Mouse (Mus musculus) midbrain, embryonic 13.5 days (tissue): ENCODE measurements around the gene D6Ertd527e. TPM values are rescaled to one million over a fixed set of nuclear protein-coding genes. Genes with fewer than 3 reads are reported as not detected.

Experiments used
- ATAC-seq: fragments of 200-750 bp; cut with Nextera tagmentation; 2 replicates; pipeline ENCODE4 v1.8.0; 2017; ENCODE audit warnings: mild to moderate bottlenecking, moderate TSS enrichment, moderate library complexity
- H3K27ac ChIP-seq: fragments of 300-500 bp; sonication (generic); 2 replicates; pipeline ENCODE4 v1.5.1; 2015; ENCODE audit warnings: inconsistent platforms, mild to moderate bottlenecking, moderate library complexity
- H3K27me3 ChIP-seq: fragments of 300-500 bp; sonication (generic); 2 replicates; pipeline ENCODE4 v1.6.1; 2015; ENCODE audit warnings: mild to moderate bottlenecking, inconsistent platforms
- H3K36me3 ChIP-seq: fragments of 300-500 bp; sonication (generic); 2 replicates; pipeline ENCODE4 v1.6.1; 2015; ENCODE audit warnings: mild to moderate bottlenecking, inconsistent platforms
- H3K4me1 ChIP-seq: fragments of 300-500 bp; sonication (generic); replicated peaks from 2 replicates; pipeline ENCODE4 v1.6.1; 2015; ENCODE audit warnings: inconsistent platforms
- H3K4me2 ChIP-seq: fragments of 300-500 bp; sonication (generic); replicated peaks from 2 replicates; pipeline ENCODE4 v1.6.1; 2015; ENCODE audit warnings: moderate library complexity, mild to moderate bottlenecking, inconsistent platforms
- H3K4me3 ChIP-seq: fragments of 300-500 bp; sonication (generic); replicated peaks from 2 replicates; pipeline ENCODE4 v1.5.1; 2015; ENCODE audit warnings: mild to moderate bottlenecking, inconsistent platforms
- H3K9ac ChIP-seq: fragments of 300-500 bp; sonication (generic); replicated peaks from 2 replicates; pipeline ENCODE4 v1.6.1; 2015; ENCODE audit warnings: mild to moderate bottlenecking, inconsistent platforms
- H3K9me3 ChIP-seq: fragments of 300-500 bp; sonication (generic); 2 replicates; pipeline ENCODE4 v1.6.1; 2016; ENCODE audit warnings: mild to moderate bottlenecking, inconsistent platforms
- WGBS: fragments of 180-500 bp; shearing (Covaris S2); methylation state at CpG from one replicate; pipeline ENCODE4 v1.1.7; 2015; 5-methylcytosine and 5-hydroxymethylcytosine counted together
- polyA plus RNA-seq: library from polyadenylated mRNA; unstranded; fragments of >200 nt; fragmentation: Nextera tagmentation; extraction: Ambion mirVana; gene quantifications from 2 replicates; pipeline ENCODE4 v1.2.1, GENCODE M21; 2015

D6Ertd527e gene
- polyA plus RNA-seq, 1 experiment from 2014 or later, result 0.16 TPM

DNA sequence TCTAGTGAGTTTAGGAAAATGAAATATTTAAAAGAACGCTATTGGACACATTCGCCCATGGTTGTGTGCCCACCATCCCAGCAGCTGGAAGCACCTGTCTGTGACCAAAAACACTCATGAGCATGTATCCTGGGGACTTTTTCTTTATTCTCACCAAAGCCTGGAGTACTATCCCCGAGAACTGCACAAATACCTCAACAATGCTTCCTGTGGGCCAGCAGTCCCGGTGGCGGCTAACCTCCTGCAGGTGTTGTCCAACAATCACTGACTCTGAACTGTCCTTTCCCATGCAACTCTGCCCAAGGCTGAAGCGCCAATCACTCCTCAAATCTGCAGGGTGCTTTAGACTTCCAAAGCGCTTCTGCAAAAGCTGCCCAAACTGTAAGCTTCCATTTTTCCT is 12.1 kb downstream of the D6Ertd527e start:
- Histone ChIP-seq H3K4me3 (no peak overlapping the region), H3K36me3 (no peaks in the 10 kb centered on the region), H3K4me1 (no peaks in the 10 kb centered on the region), H3K9ac (no peak overlapping the region), H3K27me3 (no peaks in the 10 kb centered on the region), H3K4me2 (no peak overlapping the region), H3K9me3 (no peaks in the 10 kb centered on the region), H3K27ac (no peak overlapping the region)
- WGBS, result 85% methylated on average over 7 of the region's 7 CpGs
- no peak for ATAC-seq

DNA sequence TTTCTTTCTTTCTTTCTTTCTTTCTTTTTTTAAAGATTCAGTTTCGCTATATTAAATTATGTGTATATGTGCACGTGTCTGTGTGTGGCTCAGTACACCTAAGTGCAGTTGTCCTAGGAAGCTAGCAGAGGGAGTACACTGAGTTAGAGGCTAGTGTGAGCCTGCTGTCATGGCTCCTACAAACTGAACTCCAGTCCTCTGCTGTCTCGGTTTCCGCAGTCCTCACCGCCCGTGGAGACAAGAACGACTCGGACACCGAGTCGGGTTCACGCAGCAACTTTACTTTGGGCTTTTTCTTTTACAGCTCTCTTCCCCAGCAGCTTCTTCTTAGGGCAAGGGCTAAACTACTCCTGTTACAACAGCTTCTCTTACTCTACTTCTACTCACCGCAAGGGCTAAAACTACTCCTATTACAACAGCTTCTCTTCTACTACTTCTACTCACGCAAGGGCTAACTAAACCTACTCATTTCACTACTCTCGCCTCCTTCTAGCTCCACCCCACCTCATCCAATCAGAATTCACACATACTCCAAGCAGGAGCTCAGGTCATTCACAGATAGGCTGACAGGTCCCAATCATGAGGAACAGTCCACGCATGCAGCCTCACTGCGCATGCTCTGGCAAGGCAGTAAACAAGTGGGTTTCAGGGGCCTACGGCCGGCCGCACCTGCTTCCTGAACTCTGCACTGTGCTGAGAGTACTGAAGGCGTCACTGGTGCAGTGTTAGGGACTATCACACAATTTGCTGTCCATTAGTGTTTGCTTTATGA is 14.7 kb downstream of the D6Ertd527e start:
- Histone ChIP-seq H3K4me2 (no peak overlapping the region), H3K27ac (no peak overlapping the region), H3K4me1 (no peaks in the 10 kb centered on the region), H3K36me3 (no peaks in the 10 kb centered on the region), H3K9me3 (no peaks in the 10 kb centered on the region), H3K4me3 (no peak overlapping the region), H3K27me3 (no peaks in the 10 kb centered on the region), H3K9ac (no peak overlapping the region)
- ATAC-seq, result no peak
- 94% methylated on average over 20 of the region's 20 CpGs for WGBS

DNA sequence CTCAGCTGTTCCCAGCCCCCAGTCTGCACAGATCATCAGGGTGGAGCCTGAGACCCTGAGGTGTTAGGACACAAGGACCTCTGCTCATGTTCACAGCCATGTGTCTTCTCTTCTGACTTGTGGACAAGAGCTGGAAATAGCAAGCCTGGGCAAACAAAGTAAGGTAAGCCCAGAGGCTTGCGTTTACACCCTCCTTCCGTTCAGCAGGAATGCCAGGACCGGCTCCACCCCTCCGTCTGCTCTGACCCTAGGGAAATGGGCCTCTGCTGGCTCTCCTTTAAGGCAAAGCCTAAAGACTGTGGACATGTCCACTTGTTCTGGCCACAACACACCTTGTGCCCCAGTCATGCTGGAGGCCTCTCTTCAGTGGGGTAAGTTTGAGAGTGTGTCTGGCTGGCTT is 15.4 kb downstream of the D6Ertd527e start:
- WGBS, result 89% methylated on average over 4 of the region's 4 CpGs
- no peak overlapping the region for H3K27ac ChIP-seq
- no peak overlapping the region for H3K4me3 ChIP-seq
- H3K4me2 ChIP-seq, result no peak overlapping the region
- ATAC-seq, result no peak
- H3K9ac ChIP-seq, result no peak overlapping the region
- no peaks in the 10 kb centered on the region for H3K9me3 ChIP-seq
- H3K27me3 ChIP-seq, result no peaks in the 10 kb centered on the region
- H3K4me1 ChIP-seq, result no peaks in the 10 kb centered on the region
- H3K36me3 ChIP-seq, result no peaks in the 10 kb centered on the region

DNA sequence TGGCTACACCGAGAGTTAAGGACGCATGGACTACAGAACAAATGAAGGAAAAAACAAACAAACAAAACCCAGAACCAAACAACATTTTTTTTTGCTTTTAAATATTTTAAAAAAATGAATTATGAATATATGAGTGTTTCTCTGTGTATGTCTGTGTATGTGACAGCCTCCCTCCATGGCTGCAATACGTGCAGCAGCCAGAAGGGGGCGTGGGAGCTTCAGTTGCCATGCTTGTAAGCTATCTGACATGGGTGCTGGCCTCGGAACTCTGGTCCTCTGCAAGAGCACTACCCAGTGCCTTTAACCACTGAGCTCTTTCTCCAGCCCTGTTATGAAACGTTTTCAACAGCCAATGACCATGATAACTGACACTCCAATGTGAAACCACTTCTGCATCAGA is 16.1 kb downstream of the D6Ertd527e start:
- Histone ChIP-seq H3K36me3 (no peaks in the 10 kb centered on the region), H3K27ac (no peak overlapping the region), H3K9me3 (no peaks in the 10 kb centered on the region), H3K4me3 (no peak overlapping the region), H3K27me3 (no peaks in the 10 kb centered on the region), H3K4me2 (no peak overlapping the region), H3K4me1 (no peaks in the 10 kb centered on the region), H3K9ac (no peak overlapping the region)
- ATAC-seq, result no peak
- 91% methylated on average over 6 of the region's 6 CpGs for WGBS

DNA sequence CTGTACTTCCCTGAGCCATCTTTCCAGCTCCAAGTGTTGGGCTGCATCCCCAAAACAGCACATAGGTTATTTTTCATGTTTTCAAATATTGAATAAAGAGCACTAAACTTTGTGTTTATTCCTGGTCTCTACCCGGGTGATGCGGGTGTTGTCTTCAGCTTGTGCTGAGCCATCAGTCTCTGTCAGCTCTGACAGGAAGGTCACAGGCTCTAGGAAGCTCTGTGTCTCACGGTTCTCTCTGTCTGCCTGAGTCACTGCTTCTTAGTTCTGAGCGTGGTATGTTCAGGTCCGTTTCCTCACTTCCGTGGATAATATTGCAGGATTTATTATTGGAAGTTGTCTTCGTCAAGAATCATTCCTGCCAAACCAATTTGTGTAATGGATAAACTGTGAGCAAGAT is 17.4 kb downstream of the D6Ertd527e start:
- whole genome bisulfite sequencing, result 90% methylated on average over 7 of the region's 7 CpGs
- Histone ChIP-seq H3K9me3 (no peaks in the 10 kb centered on the region), H3K4me2 (no peak overlapping the region), H3K36me3 (no peaks in the 10 kb centered on the region), H3K27ac (no peak overlapping the region), H3K4me3 (no peak overlapping the region), H3K9ac (no peak overlapping the region), H3K27me3 (no peaks in the 10 kb centered on the region), H3K4me1 (no peaks in the 10 kb centered on the region)
- ATAC-seq, result no peak

DNA sequence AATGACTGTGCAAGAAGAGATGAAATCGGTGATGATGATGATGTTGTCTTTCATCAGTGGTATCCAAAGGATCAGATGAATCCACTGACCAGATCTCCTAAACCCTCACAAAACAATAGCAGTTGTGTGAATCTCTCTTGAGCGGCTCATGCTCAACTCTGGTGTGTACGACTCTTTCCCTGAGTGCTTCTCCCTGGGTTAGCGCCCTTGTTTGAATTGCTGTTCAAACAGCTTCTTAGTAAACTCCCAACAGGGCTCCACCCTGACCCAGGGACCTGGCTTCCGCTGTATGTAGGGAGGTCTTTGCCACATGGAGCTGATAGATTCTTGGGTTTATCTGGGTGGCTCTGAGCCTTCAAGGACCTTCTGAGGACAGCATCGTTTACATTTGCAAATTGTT is 18.9 kb downstream of the D6Ertd527e start:
- Histone ChIP-seq H3K36me3 (no peaks in the 10 kb centered on the region), H3K4me1 (no peaks in the 10 kb centered on the region), H3K27me3 (no peaks in the 10 kb centered on the region), H3K4me3 (no peak overlapping the region), H3K4me2 (no peak overlapping the region), H3K27ac (no peak overlapping the region), H3K9ac (no peak overlapping the region), H3K9me3 (no peaks in the 10 kb centered on the region)
- no peak for ATAC-seq
- WGBS, result 90% methylated on average over 6 of the region's 6 CpGs

DNA sequence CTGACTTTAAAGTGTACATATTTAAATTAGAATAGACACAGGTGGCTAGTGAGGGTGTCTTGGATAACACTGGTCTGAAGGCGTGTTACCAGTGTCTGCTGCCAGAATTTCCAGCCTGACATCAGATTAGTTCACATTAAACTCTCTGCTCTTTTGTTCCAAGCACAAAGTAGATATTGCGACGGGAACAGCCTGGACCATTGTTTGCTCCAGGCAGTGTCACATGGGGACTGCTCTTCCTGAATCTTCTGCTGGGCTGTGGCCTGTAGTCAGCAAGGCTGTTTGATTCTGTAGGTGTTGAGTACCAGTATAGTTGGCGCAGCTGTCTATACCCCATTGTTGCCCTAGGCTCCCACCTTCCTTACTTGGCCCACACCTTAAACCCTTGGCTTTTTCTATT is 19.4 kb downstream of the D6Ertd527e start:
- H3K36me3 ChIP-seq, result no peaks in the 10 kb centered on the region
- no peaks in the 10 kb centered on the region for H3K9me3 ChIP-seq
- no peak for ATAC-seq
- H3K4me3 ChIP-seq, result no peak overlapping the region
- WGBS, result 78% methylated on average over 4 of the region's 4 CpGs
- H3K27ac ChIP-seq, result no peak overlapping the region
- H3K4me2 ChIP-seq, result no peak overlapping the region
- no peak overlapping the region for H3K9ac ChIP-seq
- H3K27me3 ChIP-seq, result no peaks in the 10 kb centered on the region
- no peaks in the 10 kb centered on the region for H3K4me1 ChIP-seq

DNA sequence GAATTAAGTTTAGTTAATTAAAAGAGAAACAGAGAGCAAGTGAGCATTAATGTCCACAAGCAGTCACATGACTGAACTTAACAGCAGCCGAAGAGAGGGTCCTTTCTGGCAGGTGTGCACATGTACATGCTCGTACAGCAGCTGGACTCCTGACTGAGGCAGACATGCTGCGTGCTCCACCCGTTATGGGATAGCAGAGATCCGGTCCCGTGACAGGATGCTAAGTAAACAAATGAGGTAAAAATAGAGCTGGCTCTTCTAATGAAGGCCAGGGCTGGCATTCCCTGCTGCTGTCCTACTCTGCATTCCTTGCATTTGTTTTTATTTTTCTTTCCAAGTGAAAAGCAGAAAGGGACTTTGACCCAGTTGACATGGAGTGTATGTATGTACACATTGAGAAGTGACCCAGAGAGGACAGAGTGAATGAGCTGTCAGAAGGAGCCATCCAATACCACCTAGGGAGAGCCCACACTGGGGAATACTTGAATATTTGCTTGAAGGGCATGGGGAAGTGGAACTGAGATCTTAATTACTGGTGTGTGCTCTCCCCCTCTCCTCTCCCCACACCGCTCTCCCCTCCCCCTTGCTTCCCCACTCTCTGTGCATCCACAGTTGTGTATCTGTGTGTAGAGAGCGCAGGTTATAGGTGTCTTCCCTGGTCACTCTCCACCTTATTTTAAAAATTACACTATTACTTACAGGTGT is 22.7 kb downstream of the D6Ertd527e start:
- WGBS, result 76% methylated on average over 8 of the region's 8 CpGs
- Histone ChIP-seq H3K9ac (no peak overlapping the region), H3K36me3 (no peaks in the 10 kb centered on the region), H3K4me2 (no peak overlapping the region), H3K27ac (no peak overlapping the region), H3K4me1 (no peaks in the 10 kb centered on the region), H3K4me3 (no peak overlapping the region), H3K27me3 (no peaks in the 10 kb centered on the region), H3K9me3 (no peaks in the 10 kb centered on the region)
- no peak for ATAC-seq

DNA sequence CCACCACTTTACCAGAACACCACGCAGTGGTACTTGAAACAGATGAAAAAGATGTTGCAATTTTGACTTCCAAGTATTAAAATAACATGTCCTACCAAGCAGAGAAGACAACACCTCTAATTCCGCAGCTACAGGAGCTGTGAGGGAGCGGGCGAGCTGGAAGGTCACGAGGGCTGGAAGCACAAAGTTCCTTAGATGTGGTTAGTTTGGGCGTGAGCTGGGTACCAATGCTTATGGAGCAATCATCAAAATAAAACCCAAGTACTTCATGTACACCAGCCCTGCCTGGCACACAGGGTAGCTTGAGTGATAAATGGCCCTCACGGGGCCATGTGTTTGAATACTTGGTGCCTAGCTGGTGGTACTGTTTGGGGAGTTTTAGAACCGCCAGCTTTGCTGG is 25.3 kb downstream of the D6Ertd527e start:
- H3K4me3 ChIP-seq, result no peak overlapping the region
- no peak overlapping the region for H3K27ac ChIP-seq

DNA sequence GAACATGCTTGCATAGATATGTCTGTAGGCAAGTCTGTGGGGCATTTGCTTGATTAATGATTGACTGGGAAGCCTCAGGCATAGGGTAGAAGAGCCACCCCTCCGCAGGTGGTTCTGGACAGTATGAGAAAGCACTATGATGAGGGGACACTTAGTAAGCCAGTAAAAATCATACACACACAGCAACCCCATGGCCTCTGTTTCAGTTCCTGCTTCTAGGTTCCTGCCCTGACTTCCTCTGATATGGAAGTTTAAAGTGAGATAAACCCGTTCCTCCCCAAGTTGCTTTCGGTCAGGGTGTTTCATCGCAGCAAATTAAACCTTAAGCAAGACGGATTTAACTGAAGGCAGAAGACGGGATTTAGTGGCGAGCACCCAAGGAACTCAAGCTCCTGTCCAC is 26.1 kb downstream of the D6Ertd527e start:
- H3K4me2 ChIP-seq, result no peak overlapping the region
- no peak for ATAC-seq
- no peaks in the 10 kb centered on the region for H3K4me1 ChIP-seq
- no peak overlapping the region for H3K27ac ChIP-seq
- H3K9ac ChIP-seq, result no peak overlapping the region
- 98% methylated on average over 7 of the region's 7 CpGs for WGBS
- no peaks in the 10 kb centered on the region for H3K36me3 ChIP-seq
- H3K27me3 ChIP-seq, result no peaks in the 10 kb centered on the region
- H3K9me3 ChIP-seq, result no peaks in the 10 kb centered on the region
- no peak overlapping the region for H3K4me3 ChIP-seq

More for the DNA sequence above, 25.3 kb downstream of the D6Ertd527e start:
- Histone ChIP-seq H3K4me2 (no peak overlapping the region), H3K9ac (no peak overlapping the region), H3K27me3 (no peaks in the 10 kb centered on the region), H3K4me1 (no peaks in the 10 kb centered on the region), H3K9me3 (no peaks in the 10 kb centered on the region), H3K36me3 (no peaks in the 10 kb centered on the region)
- no peak for ATAC-seq
- 94% methylated on average over 8 of the region's 8 CpGs for WGBS

DNA sequence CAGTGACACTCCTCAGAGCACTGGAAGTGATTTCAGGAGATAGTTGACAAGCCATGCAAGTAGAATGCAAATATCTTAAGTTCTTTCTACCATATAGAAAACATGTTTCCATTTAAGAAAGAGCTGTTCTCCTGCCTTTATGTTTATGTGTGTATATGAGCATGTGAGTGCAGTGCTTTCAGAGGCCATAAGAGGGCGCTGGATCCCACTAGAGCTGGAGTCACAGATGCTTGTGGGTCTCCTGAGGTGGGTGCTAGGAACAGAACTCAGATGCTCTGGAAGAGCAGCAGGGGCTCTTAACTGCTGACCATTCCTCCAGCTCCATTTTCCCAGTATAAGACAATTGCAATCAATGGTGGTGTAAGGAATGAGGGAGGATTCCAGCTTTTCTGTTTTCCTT is 26.5 kb downstream of the D6Ertd527e start:
- no peak for ATAC-seq
- no peak overlapping the region for H3K4me3 ChIP-seq
- no peaks in the 10 kb centered on the region for H3K4me1 ChIP-seq
- WGBS, result 68% methylated on average over 1 of the region's 1 CpGs
- H3K4me2 ChIP-seq, result no peak overlapping the region
- H3K9me3 ChIP-seq, result no peaks in the 10 kb centered on the region
- no peak overlapping the region for H3K27ac ChIP-seq
- no peaks in the 10 kb centered on the region for H3K36me3 ChIP-seq
- H3K9ac ChIP-seq, result no peak overlapping the region
- H3K27me3 ChIP-seq, result no peaks in the 10 kb centered on the region

DNA sequence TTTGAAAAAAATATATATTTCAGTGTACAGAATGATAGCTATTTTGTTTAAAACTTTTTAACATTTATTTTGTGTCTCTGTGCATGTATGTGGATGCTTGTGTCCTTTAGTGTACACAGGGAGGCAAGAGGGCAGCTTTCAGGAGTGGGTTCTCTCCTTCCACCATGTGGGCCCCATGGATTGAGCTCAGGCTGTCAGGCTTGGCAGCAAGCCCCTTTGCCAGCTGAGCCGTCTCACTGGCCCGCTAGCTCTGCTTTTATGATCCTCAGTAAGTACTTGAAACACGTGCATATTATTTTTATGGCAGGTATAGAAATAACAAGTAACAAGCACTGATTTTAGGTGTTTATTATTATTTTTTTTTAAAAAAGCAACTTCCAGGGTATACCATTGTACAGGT is 29.0 kb downstream of the D6Ertd527e start:
- Histone ChIP-seq H3K4me1 (no peaks in the 10 kb centered on the region), H3K9ac (no peak overlapping the region), H3K27ac (no peak overlapping the region), H3K4me3 (no peak overlapping the region), H3K4me2 (no peak overlapping the region), H3K36me3 (peaks cover 5% of the 10 kb centered on the region; the same call in 1 of the 2 replicates), H3K27me3 (no peaks in the 10 kb centered on the region), H3K9me3 (no peaks in the 10 kb centered on the region)
- WGBS, result 92% methylated on average over 3 of the region's 3 CpGs
- no peak for ATAC-seq
